Mouse (Mus musculus): ENCODE measurements around the gene Gabpb1.
"Not testable (repeated sequence)": the region's sequence is repeated elsewhere in the genome, so short reads cannot be mapped to it uniquely, and the experiment has no call there.

Gabpb1 gene

DNA sequence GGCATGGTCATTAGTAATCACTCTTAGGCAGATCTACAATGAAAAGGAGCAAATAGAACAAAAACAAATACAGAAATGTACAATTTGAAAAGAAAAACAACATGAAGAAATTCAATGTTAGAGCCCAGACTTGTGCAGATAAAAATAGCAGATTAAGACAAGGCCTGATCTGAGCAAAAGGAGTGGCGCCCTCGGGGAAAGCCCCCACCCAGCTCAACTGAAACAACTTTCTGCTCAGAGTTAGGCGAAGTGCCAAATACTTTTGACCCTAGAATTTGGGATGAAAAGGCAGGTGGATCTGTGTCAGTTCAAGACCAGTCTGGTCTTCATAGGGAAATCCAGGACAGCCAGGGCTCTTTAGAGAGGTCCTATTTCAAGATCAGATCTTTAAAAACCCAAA, 10.2 kb downstream of the Gabpb1 start:
- ChIA-PET CTCF (interaction anchor here in 2 of 4 experiments (0.7 to 1.2 kb wide), 2 partner anchors 72 to 1018 kb away, joined by 3 to 5 read pairs; no protein-coding TSS in a partner anchor), POLR2A (interaction anchor here in 2 of 4 experiments (0.6 to 1.2 kb wide), 2 partner anchors 9 to 12 kb away, joined by 4 read pairs; no protein-coding TSS in a partner anchor)

DNA sequence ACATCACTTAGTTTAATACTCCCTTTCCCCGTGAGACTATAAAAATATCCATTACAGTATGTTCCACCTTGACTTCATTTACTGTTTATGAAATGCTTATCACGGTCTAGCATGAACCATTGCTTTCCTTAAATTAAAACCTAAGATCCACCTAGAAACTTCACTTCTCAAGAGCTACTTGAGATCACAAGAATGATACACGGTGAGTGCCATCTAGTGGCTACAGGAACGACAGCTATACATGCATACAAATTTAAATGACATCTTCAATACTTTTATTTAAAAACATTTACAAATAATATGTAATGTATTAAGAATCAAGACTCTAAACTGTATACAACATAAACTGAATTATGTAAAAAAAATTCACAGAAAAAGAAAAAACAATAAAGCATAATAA, 12.7 kb downstream of the Gabpb1 start:
- ChIA-PET CTCF (interaction anchor here (0.5 to 1.6 kb wide), 14 partner anchors 11 to 88 kb away, joined by 3 to 17 read pairs (median 4); no protein-coding TSS in a partner anchor), POLR2A (interaction anchor here (0.6 to 1.3 kb wide), 7 partner anchors 8 to 97 kb away, joined by 3 to 4 read pairs (median 3); no protein-coding TSS in a partner anchor)

DNA sequence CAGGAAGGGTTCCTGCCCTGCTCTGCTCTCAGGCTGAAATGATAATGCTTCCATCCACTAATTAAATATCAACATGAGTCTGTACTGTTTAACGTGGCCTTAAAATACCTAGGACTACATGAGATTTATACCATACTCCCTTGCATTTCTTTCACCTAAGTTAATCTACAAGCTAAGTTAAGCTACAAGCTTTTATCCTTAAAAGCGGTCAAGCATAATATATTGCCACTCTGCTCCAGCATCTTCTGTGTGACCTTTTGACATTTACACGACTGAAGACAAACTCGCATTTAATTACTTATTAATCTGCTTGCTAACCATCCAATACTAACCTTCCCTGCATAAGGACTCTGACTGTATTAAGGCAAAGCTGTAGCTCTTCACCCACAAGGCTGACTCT, 23.2 kb downstream of the Gabpb1 start:
- POLR2A ChIA-PET: interaction anchor here in 2 of 4 experiments (0.6 to 2.2 kb wide), 4 partner anchors 17 to 418 kb away, joined by 4 to 15 read pairs (median 4); partner anchors contain the start of gene Blvra (in 1 of the 2)
- CTCF ChIA-PET: interaction anchor here in 3 of 4 experiments (0.6 to 1.7 kb wide), 5 partner anchors 9 to 59 kb away, joined by 3 to 6 read pairs (median 4); no protein-coding TSS in a partner anchor

DNA sequence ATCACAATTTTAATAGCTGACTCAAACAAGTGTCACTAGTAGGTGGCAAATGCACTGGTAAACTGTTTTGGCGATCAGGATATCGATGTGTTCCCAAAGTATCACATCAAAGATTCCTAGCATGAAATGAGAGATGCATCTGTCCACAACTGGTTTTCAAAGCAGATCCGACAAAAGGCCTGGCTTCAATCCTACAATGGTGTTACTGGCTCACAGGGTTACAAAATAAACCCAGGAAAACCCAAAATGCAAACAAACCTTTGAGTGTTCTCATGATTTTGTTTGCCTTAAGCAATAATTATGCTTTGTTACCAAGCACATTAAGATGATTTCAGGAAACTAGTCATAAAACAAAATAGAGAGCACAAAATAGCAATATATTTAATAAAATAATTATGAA, 28.4 kb downstream of the Gabpb1 start:
- POLR2A ChIA-PET: no interaction called here

DNA sequence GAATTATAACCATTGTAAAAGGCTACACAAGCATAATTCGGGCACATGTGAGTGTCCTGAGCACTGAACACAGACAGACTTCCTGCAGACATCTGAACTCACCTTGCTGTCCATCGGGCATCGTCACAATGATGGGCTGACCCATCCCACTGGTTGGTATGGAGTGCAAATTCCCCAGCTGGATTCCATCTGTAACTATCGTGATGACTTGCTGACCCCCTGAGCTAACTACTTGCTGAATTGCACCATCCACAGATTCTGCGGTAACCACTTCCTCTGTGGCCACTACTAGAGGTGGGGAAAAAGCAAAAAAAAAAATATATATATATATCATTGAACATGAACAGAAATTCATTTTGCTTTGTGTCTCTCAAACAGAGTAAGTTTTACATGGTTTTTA, 29.7 kb downstream of the Gabpb1 start:
- POLR2A ChIA-PET: interaction anchor here in 1 of 4 experiments (0.7 kb wide), 1 partner anchor 438 kb away, joined by 3 read pairs; no protein-coding TSS in a partner anchor

More for the DNA sequence above, 28.4 kb downstream of the Gabpb1 start:
- CTCF ChIA-PET: no interaction called here

DNA sequence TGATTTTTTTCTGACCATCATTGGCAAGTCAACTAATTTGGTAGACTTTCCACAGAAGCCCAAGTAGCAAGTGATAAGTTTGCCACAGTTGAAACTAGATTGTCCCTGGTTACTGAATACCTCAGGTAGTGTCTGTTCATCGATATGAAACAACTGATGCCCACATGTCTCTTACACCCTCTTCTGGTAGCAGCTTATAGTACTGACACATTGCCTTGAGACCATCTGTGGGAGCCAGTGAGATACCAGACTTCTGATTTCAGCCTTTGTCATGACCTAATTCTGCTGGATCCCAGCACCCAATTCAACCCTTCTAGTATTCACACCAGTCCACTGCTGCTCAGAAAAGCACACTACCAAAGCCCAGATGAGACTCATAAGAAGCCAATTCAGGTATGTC, 31.4 kb downstream of the Gabpb1 start:
- ChIA-PET CTCF (interaction anchor here in 1 of 4 experiments (1.0 kb wide), 1 partner anchor 51 kb away, joined by 3 read pairs; no protein-coding TSS in a partner anchor), POLR2A (interaction anchor here in 1 of 4 experiments (0.5 to 1.1 kb wide), 2 partner anchors 13 to 194 kb away, joined by 3 read pairs; no protein-coding TSS in a partner anchor)

More for the DNA sequence above, 29.7 kb downstream of the Gabpb1 start:
- CTCF ChIA-PET: no interaction called here

DNA sequence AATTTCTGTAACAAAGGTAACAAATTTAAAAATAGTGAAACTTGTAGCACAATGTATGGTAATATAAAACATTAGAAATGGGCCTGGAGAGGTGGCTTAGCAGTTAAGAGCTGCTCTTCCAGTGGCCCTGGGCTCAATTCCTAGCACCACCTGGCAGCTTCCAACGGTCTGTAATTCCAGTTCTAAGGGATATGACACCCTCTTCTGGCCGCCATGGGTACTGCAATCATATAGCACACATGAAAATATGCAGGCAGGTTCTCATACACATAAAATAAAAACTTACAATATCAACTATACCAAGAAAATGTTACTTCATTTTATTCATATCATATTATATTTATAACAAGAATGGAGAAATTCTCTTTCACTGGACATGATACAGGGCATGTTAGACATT, 35.8 kb downstream of the Gabpb1 start:
- POLR2A ChIA-PET: interaction anchor here in 1 of 4 experiments (1.3 kb wide), 1 partner anchor 18 kb away, joined by 3 read pairs; no protein-coding TSS in a partner anchor
- CTCF ChIA-PET: interaction anchor here in 2 of 4 experiments (0.6 to 1.1 kb wide), 3 partner anchors 12 to 46 kb away, joined by 3 read pairs; no protein-coding TSS in a partner anchor

DNA sequence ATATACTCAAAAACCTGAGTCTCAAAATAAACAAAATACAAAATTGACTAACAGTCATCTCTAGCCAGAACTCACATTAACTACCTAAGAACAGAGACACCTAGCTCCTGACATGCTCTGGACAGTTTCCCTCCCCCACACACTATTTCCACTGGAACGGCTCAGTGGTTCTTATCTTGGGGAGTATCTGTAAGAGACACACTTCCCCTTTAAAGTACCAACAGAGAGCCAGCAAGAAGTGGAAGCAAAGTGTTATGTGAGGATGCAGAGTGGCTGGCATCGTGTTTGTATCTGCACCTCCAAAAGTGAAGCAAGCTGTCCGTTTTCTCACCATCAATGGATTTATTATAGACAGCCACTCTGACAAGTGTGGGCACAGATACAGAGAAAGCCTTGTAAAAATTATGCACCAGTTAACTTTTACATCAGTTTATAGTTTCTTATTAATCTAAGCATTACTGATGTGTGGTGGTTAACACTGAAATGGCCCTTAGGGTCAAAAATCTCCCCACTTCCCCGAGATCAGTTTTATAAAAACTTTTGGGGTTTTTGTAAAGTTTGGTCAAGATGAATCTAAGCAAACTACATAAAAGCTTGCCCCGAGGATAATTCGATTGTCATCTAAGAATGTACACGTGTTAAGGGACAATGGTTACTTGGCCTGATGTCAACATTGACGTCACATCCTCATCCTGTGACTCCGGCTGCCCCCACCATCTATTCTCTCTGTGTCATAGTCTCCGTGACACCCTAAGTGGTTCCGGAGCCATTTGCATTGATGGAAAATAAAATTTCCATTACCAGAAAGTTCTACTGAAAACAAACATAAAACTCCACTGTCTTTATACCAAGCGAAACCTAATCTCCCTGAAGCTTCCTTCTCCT, 40.0 kb downstream of the Gabpb1 start:
- ChIA-PET POLR2A (interaction anchor here in 3 of 4 experiments (0.5 to 1.6 kb wide), 8 partner anchors 9 to 774 kb away, joined by 3 to 4 read pairs (median 4); partner anchors contain the start of gene Hdc (in 1 of the 3)), CTCF (interaction anchor here in 1 of 4 experiments (0.7 kb wide), 1 partner anchor 10 kb away, joined by 5 read pairs; no protein-coding TSS in a partner anchor)

DNA sequence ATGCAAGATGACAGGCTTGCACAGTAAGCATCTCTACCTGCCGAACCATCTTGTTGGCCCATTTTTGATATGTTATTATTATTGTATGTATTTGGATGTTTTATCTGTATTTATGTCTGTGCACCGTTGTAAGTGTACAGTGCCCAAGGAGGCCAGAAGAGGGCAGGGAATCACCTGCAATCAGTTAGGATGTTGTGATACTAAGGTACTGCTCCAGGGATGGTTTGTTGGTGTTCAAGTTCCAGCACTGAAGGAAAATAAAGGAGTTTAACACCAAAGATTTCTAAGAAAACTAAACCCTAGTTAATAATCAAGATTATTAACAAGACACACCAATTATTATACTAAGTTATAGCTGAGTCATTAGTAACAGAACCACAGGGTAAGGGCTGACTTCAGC, 43.0 kb downstream of the Gabpb1 start:
- ChIA-PET CTCF (no interaction called here), POLR2A (interaction anchor here in 1 of 4 experiments (0.9 kb wide), 1 partner anchor 14 kb away, joined by 3 read pairs; the partner anchor contains the start of gene Hdc)

DNA sequence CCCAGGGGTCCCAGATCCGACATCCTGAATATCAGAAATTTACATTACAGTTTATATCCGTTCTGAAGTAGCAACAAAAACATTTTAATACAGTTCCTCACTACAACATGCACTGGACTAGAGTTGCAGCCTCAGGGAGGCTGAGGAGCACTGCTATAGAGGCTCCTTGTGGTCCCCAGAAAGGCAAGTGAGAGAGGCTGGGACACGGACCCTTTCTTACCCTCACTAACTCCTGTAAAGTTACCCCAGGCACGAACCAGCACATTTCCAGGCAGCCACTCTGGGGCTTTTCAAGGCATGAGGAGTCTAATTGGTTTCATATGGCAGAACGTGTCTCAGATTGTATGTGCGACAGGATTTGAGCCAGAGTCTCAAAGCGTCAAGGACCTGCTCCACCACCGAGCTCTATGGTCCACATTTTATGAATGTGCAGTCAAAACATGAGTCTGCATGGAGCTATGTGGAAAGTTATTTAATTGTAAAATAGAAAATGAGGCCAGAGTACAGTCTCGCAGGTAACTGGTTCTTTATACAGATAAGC, 47.6 kb downstream of the Gabpb1 start:
- ChIA-PET POLR2A (interaction anchor here in 2 of 4 experiments (1.2 to 1.4 kb wide), 4 partner anchors 8 to 79 kb away, joined by 3 to 4 read pairs (median 4); partner anchors contain the start of gene Usp8 (in 1 of the 2)), CTCF (interaction anchor here in 1 of 4 experiments (2.1 kb wide), 1 partner anchor 35 kb away, joined by 5 read pairs; no protein-coding TSS in a partner anchor)

DNA sequence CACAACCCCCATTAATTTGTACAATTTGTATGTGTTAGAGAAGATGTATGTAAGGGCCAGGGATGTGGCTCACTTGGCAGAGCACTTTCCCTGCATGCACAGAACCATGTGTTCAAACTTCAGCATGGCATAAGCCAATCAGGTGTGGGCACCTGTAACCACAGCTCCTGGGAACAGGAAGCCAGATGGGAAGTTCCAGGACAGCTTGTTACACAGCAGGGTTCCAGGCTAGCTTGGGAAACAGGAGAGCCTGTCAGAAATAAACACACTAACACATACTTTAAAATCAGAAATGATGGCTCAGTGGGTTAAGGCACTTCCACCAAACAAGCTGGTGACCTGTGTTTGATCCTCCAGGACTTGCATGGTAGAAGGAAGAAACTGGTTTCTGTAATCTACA, 53.0 kb downstream of the Gabpb1 start:
- POLR2A ChIA-PET: no interaction called here
- CTCF ChIA-PET: interaction anchor here in 1 of 4 experiments (1.0 kb wide), 1 partner anchor 29 kb away, joined by 4 read pairs; no protein-coding TSS in a partner anchor

DNA sequence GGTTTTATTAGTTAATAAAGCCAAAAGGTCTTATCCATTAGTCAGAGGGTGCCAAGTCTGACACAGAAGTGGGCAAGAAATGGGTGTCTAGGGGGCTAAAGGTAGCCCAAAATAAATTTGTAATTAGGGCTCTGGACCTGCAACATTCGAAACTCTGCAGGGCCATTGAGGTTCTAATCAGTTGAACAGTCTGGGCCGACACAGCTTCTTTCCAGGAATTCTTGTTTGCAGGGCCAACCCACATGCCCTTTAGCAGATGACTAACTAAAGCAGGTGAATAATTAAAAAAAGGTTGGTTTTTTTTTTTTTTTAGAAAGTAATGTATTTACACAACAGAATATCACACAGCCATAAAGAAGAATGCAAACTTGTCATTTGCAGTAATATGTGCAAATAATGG, 53.7 kb downstream of the Gabpb1 start:
- CTCF ChIA-PET: no interaction called here

DNA sequence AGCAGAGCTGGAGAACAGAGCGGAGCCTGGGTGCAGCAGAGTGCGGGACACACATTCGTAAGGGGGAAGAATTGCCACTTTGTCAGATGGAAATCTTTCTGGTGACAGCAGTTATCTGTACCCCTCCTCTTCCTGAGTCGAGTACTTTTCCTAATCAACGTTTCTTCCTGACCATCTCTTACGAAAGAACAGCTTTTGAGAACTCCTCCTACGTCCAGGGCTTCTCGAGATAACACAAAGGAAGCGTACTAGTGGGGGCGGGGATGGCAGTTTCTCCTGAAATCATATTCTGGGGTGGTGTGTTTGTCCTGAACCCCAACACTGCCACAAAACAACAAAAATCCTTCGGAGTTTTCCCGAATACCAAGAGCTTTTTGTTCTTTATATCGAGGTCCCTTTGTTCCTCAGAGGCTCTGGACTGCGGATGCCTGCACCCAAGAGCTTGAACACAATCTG, 56.9 kb downstream of the Gabpb1 start, which contains the start of gene Hdc:
Hdc (minus strand) TSS at position 51 of the 456 bp plus-strand sequence.
- ChIA-PET CTCF (interaction anchor here (0.6 to 2.2 kb wide), 7 partner anchors 11 to 48 kb away, joined by 3 to 11 read pairs (median 3); no protein-coding TSS in a partner anchor), POLR2A (interaction anchor here in 3 of 4 experiments (0.7 to 1.9 kb wide), 6 partner anchors 8 to 21 kb away, joined by 3 to 8 read pairs (median 4); no protein-coding TSS in a partner anchor)

More for the DNA sequence above, 53.7 kb downstream of the Gabpb1 start:
- POLR2A ChIA-PET: no interaction called here

DNA sequence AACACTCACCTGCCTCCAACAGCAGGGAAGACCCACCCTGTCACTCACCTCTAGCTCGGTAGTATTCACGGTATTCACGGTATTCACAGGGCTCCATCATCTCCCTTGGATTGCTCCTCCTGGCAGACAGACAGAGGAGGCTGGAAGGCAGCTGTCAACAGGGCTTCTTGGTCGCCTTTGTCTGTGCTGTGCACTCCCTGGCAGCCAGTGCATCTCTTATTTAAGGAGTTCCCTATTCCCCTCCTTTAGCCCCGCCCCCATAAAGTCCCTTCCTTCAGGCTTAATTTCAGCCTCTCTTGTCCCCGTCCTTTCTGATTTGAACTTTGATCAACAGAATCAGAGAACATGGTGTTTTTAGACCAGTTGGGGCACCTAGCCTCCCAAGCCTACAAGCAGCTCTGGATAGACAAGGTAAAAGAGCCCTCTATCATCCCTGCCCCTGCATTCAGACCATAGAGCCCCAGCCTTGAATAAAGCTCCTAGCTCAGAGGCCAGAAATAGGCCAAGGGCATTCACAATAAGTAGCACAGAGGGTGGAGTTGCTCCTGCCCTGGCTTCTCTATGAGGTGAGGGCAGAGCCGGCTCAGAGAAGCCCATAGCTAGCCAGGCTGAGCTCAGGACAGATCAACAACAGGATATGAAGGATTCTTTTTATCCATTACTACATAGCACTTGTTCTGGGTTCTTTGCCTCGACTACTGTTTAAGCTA, 57.5 kb downstream of the Gabpb1 start:
- CTCF ChIA-PET: interaction anchor here in 3 of 4 experiments (0.6 to 2.2 kb wide), 5 partner anchors 20 to 49 kb away, joined by 3 to 11 read pairs (median 4); no protein-coding TSS in a partner anchor
- POLR2A ChIA-PET: interaction anchor here in 3 of 4 experiments (0.7 to 1.9 kb wide), 6 partner anchors 9 to 20 kb away, joined by 3 to 8 read pairs (median 4); no protein-coding TSS in a partner anchor

DNA sequence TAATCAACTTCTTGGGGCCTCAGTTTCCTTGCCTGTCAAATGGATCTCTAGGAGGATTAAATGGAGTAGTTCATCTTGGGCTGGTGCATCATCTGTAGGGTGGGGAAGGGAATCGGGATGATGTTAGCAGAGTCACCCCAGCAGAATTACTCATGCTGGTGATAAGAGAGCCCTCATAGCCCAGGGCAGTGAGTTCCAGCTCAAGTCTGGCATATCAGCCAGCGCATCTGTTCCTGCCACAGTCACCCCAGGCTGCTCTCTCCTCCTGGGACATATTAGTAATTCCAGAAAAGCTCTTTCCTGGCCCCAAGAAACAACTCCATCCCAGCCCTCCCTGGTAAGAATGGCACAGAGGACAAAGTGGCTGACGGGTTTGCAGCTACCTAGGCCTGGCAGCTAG, 60.8 kb downstream of the Gabpb1 start:
- ChIA-PET POLR2A (interaction anchor here in 1 of 4 experiments (0.6 kb wide), 1 partner anchor 9 kb away, joined by 3 read pairs; no protein-coding TSS in a partner anchor), CTCF (interaction anchor here in 1 of 4 experiments (1.5 kb wide), 1 partner anchor 22 kb away, joined by 3 read pairs; no protein-coding TSS in a partner anchor)

DNA sequence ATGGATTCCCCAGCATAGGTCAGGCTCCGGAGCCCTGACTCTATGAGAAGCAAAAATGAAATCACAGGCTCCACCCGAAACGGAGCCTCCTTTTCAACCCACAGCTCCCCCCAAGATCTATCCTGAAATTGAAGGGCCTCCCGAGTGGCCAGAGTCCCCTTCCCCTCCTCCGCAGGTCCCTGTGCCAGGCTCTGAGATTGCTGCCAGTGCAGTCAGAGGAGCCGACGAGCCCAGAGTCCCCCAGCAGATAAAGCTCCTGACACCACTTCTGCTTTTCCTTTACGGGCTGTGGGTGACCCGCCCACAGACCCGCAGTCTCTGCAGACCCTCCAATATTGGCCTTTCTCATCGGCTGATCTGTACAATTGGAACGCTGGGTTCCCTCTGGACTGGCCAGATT, 66.5 kb downstream of the Gabpb1 start:
- CTCF ChIA-PET, POLR2A ChIA-PET: not testable (repeated sequence)

DNA sequence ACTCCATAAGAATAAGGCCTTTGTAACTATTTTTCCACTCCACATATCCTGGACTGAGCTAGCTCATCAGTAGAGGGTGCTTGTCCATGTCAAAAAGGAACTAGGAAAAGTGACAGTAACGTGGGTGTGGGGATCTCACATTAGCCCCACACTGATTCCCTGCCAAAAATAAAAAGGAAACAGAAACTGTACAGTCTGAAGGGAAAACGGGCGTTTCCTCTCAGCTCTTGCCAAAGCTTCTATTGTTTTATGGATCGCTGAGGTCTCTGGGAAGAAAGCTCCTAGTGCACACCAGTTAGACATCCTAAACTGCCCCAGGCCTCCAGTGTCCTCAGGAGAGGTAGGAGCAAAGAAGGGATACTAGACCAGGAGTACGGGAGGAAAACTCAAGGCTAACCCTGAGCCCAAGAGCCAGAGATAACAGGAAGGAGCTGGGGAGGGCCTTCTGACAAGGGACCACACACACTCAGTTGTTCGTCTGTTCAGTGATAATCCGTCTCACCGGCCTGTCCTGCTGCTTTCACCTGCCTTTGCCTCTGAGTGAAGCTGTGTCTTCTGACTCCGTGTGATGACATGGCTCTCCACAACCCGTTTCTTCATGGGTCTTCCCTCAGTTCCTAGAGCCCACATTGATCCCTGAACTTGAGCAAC, 68.5 kb downstream of the Gabpb1 start:
- POLR2A ChIA-PET: interaction anchor here in 2 of 4 experiments (0.6 to 0.8 kb wide), 2 partner anchors 12 to 1181 kb away, joined by 3 to 4 read pairs; no protein-coding TSS in a partner anchor
- CTCF ChIA-PET: interaction anchor here in 2 of 4 experiments (0.7 to 1.8 kb wide), 3 partner anchors 12 to 14 kb away, joined by 3 to 6 read pairs (median 3); no protein-coding TSS in a partner anchor
